Mouse (Mus musculus) testis, postnatal 14 days (tissue): ENCODE results near the gene Rab3il1.

Source experiments
- DNase-seq: peaks from one replicate; pipeline ENCODE4 v3.0.0; 2021; ENCODE audit warnings: low spot score

Gene Rab3il1

DNA sequence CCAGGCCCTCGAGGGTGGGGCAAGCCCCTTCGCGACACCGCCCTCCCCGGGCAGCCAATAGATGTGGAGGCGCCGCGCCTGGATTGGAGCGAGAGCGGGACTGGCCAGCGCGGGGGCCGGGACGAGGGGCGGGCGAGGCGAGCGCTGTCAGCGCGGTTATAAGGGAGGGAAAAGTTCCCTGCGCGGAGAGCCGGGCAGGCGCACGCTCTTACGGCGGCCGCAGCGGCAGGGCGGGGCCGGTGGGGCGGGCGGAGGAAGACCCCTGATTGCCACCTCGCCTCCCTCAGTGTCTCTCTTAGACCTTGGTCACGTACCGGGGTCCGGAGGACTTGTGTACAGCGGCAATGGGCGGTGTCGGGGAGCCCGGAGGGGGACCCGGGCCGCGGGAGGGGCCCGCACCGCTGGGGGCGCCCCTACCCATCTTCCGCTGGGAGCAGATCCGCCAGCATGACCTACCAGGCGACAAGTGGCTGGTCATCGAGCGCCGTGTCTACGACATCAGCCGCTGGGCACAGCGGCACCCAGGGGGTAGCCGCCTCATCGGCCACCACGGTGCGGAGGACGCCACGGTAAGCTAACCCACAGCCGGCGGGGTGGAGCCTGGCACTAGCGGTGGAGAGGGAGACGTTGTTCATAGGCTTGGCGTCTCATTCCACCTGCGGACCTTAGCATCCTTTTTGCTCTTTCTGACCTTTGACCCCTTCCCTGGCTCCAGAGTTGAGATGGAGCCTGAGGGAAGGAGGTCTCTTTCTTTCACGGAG, 40.1 kb downstream of the Rab3il1 start, which contains the start of gene Fads3:
Gene Fads3, plus strand, starts transcription at position 182 of the 761 bp plus-strand sequence.
- peak; percentile 69 for DNase-seq

DNA sequence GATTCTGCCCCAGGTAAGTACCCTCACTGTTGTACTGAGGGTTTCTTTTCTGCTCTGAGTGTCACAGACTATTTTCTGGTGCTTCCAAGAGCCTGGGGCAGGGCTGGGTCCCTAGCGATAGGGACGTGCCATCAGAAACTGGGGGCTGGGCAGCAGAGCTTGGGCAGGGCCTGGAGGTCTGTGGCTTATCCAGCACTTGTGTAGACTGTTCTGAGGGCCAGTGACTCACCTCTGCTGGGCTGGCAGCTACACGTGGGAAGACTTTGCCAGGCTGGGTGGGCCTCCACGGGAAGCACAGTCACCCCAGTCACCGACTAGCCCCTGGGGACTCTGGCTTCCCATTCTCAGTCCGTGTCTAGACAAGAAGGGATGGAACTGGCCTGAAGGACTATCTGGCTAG, 40.8 kb downstream of the Rab3il1 start:
- no peak for DNase-seq

DNA sequence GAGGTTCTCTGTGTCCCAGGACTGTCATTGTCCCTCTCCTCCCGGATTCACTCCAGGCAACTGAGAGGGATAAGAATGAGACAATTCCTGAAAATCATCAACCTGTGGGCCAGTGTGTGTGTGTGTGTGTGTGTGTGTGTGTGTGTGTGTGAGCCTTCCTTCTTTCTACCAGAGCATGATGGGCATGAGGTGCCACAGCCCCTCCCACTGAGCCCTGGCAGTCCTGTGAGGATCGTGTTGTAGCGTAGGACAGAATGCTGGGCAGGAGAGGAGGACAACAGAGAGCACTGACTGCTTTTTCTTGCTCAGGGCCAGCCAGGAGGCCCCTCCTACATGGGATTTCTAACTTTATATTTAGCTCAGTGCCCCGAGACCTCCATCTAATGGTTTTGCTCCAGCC, 41.3 kb downstream of the Rab3il1 start:
- no peak for DNase-seq

DNA sequence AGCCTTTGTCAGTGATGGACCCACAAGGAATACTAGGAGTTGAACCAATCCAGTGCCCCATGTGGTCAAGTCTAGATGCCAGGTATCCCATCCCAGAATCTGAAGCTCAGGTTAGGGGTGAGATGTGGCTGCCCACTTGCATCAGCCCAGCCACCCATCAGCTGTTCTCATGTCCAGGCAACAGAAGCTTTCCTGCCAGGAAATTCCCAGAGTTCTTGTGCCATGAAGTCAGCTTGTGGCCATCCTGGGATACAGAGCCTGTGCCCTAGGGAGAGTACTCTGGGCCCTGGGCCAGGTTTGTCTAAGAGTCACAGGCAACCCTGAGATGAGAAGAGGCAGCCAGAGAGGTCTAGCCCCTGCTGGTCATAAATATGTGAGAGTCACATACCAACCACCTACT, 42.2 kb downstream of the Rab3il1 start:
- DNase-seq, result no peak

DNA sequence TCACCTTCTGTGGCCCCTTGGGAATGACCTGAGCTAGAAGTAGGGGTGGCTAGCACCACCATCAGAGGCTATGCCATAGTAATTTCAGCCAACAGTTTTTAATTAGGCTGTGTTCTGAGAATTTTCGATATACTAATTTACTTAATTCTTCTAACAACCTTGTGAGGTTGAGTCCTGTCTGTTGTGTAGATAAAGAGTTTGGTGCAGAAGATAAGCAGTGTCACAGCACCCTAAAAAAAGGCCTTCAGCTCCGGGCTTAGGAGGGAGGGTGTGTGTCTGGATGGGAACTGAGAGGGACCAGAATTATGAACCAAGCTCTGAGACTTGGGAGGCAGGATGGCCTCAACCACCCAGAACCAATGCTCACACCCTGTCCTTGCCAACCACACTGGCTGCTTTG, 44.2 kb downstream of the Rab3il1 start:
- DNase-seq, result no peak

DNA sequence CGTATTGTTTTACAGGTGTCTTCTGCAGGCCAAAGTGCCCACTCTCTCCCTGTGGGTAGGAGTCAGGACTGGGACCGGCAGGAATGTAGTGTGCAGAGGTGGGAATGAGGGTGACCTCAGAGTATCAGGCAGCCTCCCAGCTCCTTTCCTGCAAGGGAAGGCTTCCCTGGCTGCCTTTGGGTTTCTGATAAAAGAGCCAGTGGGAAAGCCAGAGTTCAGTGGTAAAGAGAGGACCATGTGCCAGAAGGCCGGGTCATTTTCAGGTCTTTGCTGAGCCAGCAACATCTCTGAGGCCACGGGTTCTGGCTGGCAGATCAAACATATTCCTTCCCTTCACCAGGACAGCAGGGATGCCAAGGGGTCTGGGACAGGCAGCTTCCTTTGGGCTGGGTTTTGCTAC, 44.9 kb downstream of the Rab3il1 start:
- DNase-seq, result no peak

DNA sequence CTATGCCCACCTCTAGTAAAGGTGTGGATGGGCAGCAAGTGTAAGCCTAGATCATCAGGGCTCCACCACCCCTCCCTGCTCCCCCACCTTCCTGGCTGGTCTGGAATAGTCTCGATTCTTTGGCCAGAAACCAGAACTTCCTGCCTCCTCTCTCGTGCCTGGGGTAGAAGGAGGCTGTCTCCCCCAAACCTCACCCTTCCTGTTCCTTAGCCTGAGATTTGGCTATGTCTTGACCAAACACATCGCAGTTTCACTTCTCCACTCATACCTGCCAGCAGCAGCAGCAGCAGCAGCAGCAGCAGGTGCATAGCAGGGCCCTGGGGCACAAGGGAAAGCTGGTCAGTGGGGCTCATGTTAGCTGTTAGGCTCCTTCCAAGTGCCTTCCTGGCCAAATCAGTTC, 45.5 kb downstream of the Rab3il1 start:
- DNase-seq, result no peak

DNA sequence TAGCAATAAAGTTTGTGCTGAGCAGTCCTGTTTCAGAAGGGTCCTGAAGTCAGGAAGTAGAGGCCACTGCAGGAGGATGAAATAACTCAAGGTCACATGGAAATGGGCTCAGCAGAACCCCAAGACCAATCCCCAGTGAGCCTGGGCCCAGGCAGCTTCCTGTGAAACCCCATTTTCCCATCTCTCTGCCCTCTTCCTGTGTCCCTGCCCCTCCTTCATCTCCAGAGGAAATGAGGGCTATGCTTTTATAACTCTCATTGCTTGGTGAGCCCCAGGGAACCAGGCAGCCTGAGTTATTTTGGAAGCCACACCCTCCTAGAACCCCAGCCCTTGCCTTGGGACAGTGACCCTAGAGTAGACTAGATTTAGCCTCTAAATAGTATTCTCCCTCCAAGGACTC, 48.1 kb downstream of the Rab3il1 start:
- no peak for DNase-seq

DNA sequence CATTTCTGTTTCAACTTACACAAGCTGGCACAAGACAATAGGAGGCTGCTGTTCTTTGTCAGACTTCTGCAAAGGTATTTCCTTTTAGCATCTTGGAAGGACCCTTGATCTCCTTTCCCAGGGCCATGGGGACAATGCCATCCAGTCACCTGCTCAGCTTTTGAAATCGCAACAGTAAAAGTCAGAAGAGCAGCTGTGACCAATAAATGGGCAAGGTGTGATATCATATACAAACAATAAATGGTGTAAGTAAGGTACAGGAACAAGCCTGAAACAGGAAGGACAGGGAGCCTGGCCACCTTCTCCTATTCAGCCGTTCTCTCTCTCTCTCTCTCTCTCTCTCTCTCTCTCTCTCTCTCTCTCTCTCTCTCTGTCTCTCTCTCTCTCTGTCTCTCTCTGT, 49.0 kb downstream of the Rab3il1 start:
- no peak for DNase-seq

DNA sequence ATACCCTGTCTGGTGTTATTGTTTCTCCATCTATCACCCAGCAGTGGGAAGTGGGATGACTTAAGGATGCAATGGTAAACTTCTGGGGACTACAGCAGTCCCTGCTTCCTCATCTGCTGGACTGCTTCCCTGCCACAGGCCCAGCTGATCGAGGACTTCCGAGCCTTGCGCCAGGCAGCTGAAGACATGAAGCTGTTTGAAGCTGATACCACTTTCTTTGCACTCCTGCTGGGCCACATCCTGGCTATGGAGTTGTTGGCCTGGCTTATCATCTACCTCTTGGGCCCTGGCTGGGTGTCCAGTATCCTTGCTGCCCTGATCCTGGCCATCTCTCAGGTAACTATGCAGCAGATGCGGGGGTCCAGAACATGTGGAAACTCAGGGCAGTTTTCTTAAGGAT, 51.2 kb downstream of the Rab3il1 start:
- no peak for DNase-seq

DNA sequence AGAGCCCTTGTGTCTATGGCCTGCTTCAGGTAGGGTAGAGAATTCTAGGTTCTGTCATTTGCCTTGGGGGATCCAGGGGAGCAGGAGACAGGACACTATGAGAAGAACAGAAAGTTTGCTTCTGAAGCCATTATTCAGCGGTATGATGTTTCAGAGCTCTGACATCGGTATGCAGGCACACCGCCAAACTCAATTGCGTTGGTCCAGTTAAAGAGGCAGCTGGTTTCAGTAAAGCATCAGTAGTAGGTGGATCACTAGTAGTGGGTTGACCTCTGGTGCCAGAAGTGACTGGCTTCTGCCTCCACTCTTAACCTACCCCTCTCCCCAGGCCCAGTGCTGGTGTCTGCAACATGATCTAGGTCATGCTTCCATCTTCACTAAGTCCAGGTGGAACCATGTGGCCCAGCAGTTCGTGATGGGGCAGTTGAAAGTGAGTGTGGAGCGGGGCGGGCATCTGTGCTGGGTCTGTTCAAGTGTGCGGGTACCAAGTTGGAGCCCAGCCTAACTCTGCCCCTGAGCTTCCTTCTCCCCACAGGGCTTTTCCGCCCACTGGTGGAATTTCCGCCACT, 52.3 kb downstream of the Rab3il1 start:
- no peak for DNase-seq

DNA sequence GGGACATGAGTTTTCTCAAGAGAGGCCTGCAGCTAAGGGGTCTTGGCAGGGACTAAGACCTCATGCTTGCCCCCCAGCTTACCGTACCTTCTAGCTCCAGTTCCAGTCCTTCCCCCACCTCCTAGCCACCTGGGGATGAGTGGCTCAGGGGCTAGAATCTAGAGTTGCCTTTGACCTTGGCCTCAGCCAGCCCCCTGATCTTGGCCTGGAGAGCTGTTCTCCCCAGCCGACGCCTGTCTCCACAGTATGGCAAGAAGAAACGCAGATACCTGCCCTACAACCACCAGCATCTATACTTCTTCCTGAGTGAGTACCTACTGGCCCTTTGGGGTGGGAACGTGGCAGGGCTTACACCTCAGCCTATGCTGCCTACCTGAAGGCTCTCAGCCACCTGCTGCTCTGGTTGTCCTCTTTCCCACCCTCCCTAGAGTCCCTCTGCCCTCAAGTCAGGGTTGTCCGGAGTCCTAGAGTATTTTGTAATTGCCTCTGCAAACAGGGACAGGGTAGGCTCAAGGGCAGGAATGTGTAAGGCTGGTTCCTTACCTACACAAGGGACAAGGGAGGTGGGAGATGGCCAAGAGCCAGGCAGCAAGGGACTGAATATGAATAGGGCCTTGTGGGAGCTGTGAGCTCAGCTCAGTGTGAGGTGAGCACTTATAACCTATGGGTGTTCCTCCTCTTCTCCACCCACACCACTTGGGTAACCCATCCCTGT, 53.0 kb downstream of the Rab3il1 start:
- no peak for DNase-seq

DNA sequence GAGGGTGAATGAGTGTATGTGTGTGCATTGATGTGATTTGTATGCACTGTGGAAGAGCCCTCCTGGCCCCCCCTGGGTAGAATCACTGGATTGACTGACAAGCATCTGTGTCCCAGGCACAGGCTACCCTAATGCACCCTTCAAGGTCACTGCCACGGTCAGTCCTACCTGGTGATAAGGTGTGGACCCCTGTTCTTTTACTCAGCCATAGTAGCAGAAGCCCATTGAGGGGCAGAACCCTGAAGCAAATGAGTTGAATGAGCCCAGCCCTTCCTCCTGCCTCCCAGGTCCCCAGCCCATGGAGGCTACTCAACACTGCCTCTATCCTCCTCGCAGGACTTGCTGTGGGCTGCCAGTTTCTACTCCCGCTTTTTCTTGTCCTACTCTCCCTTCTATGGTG, 53.8 kb downstream of the Rab3il1 start:
- no peak for DNase-seq

DNA sequence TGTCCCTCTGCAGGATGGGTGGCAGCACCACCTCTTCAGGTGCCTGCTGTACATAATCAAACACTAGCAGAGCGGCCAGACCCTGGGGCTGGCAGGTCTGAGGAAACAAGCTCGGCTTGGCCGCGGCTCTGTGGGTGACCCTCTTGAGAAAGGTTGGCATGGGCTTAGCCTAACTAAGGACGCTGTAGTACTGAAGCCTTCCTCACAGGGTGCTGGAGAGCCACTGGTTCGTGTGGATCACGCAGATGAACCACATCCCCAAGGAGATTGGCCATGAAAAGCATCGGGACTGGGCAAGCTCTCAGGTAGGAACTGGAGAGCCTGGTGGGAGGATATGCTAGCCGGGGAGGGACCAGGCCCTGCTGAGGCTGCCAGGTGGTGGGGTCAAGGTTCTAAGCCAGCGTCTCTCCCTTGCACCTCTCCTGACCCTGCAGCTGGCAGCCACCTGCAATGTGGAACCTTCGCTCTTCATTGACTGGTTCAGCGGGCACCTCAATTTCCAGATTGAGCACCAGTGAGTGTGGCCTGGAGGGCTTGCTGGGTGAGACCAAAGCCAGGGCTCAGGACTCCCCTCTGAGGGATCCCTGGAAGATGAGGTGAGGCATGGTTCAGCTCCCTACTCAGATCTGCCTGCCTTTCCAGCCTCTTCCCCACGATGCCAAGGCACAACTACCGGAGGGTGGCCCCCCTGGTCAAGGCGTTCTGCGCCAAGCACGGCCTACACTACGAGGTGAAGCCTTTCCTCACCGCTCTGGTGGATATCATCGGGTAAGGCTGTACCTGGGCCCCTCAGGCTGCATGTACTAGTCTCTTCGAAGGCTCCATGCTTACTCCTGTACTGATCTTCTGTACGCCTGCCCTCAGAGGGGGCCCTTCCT, 54.6 kb downstream of the Rab3il1 start:
- DNase-seq, result no peak

DNA sequence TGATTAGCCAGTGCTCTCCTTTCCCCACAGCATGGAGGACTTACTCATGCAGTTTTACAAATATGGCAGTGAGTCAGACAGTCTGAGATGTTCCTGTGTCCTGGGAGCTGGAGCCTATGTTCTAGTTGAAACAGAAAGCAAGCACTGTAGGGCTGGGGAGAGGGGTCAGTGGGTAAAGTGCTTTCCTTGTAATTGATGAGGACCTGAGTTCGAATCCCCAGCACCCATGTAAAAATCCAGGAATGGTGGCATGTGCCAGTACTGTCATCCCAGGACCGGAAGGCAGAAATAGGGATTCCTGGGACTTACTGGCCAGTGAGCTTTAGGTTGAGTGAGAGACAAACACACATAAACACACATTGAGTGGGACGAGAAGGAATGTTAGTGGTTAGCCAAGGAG, 55.2 kb downstream of the Rab3il1 start:
- DNase-seq, result no peak

DNA sequence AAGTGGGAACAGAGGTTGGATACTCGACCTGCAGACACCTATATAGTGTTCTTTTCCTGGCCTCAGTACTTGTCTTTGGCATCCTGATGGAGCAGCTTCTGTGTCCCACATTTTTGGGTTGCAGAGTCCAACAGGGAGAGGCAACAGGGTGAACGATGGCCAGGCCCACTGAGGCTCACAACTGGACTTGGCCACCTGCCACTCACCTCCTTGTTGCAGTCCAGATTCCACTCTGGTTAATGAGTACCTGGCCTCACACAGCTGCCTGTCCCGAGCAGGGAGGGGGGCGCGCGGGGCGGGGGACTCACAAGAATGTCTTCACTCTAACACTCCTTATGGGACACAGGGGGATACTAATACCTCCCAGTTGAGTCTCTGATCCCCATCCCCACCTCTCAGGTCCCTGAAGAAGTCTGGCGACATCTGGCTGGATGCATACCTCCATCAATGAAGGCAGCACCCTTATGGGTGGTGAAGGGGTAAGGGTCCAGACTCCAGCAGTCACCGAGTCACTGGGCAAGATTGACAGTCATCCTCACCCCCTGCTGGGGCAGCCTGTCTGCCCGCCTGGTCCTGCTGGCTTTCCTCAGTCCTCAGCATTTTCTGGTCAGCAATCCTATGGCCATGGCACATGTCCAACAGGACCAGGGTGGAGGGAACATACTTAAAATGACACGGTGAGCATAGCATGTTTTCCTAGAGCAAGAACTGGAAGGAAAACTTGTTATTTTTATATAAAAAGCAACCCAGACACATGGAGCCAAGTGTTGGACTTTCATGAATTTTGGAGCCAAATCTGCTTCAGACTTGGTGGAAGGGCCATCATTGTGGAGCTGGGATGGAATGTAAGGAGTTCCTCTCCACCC, 56.2 kb downstream of the Rab3il1 start:
- no peak for DNase-seq

DNA sequence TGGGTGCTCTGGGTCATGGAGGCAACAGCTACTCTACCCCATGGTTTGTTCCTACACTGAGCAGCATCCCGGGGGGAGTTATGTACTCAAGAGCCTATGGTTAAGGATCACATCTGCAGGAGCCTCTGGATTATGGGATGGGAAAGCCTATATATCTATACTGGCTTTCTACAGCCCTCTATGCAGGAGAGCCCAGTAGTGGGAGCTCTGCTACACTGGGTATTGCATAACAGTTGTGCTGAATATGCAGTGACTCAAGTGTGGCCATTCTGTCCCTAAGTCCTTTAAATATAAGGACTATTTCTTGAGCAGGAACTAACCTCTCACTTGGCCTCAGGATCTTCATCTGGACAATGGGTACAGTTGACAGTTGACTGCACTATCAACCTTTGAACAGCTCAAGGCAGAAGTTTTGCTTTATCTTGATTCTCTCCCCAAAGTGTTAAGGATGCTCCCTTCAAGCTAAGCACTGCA, 56.9 kb downstream of the Rab3il1 start:
- DNase-seq, result no peak

DNA sequence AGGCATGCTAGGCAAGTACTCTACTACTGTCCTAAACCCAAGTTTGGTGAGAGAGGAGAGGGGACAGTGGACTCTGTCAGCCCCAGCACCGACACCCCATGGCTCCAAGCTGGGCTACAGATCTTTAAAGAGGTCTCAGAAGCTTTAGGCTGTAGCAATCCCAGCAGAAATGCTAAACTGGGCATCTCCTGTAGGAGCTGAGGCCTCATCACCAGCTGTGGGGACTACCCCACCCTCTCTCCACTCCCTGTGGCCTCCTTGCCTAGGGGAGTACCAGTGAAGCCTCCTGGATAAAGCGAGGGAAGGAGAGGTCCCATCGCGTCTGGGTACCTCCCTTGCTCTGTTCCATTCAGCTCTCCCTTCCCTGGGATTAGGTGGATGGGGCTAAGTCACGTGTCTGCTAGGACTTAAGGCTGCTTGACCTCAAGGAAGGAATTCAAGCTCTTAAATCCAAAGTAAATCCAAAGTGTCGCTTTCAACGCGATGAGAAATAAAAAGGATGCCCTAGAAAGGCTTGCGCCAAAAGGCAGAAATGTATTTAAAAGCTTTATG, 57.5 kb downstream of the Rab3il1 start:
- no peak for DNase-seq

DNA sequence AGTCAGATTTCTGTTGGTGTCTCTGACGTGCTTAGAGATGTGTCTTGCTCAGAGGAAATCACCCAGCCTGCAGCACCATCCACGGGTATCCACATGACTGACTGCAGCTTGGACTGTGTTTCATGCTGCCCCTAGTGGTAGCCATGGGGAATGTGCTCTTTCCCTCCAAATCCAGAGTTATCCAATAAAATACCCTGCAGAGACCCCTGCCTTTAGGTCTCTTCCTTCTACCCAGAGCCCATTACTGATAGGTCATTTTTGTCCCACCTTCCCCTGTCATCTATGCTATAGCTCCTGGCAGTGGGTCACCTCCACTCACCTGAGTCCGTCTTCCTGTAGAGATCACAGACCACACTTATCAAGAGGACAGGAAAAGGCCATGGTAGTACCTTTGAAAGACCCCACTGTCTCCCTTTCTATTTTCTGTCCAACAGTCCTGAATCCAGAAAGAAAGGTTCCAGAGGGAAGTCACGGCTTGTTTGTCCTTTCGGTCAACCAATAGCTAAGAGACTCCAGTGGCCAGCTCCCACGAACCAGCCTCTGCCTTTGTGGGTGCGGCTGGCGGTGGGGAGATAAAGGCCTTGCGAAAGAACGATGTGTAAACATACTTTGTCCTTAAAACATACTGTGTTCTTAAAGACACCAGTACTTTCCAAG, 58.6 kb downstream of the Rab3il1 start:
- DNase-seq, result peak; percentile 73
